Mouse (Mus musculus): ENCODE data around the gene Slamf6. TPM values are rescaled to one million over a fixed set of nuclear protein-coding genes. Genes with fewer than 3 reads are reported as not detected.

Gene Slamf6
- polyA plus RNA-seq, 1 experiment from 2014 or later: 7.2 TPM

DNA sequence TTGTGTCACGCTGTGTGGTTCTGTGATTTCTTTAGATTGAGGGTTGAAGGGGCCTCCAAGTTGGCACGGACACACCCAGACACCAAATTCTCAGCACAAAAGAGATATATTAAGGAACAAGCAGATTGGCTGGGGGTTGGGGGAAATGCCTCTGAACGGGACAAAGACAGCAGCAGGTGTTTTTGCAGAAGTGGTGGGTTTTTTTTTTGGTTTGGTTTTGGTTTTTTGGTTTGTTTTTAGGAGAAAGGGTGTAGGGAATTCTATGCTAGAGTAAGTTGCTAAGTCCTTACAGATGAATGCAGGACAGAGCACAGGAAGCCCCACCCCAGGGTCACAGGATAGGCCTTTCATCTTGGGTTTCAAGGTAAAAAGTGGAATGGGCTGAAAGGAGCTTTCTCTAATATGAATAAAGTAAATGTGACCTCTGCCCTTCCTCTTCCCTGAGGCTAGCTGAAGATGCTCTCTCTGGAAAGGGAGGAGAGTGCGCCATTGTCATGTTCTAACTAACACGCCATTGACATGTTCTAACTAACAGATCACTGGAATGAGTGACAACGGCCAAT is 31.7 kb downstream of the Slamf6 start:
- Histone ChIP-seq H3K4me3 (ENCODE audit: low read depth, low read length) (no peak overlapping the region), H3K9ac (replicated peaks) (no peak overlapping the region), H3K27me3 (ENCODE audit: insufficient read depth, low read length) (no peaks in the 10 kb centered on the region), H3K4me1 (ENCODE audit: insufficient read depth) (no peaks in the 10 kb centered on the region), H3K36me3 (replicated peaks; ENCODE audit: insufficient read depth, low read length) (no peaks in the 10 kb centered on the region), H3K4me2 (ENCODE audit: low read depth, low read length) (no peak overlapping the region), H3K9me3 (ENCODE audit: low read length) (no peaks in the 10 kb centered on the region), H3K27ac (ENCODE audit: low read depth) (no peak overlapping the region)
- TF ChIP-seq EP300 (IDR thresholded peaks at IDR 0.05; ENCODE audit: low read depth): no peak
- no peak for TF ChIP-seq CTCF (IDR thresholded peaks at IDR 0.05; ENCODE audit: low read depth)
- DNase-seq (no peak), ATAC-seq (no peak)
- 66% methylated on average over 6 of the region's 6 CpGs for WGBS (ENCODE audit: insufficient replicate concordance)

DNA sequence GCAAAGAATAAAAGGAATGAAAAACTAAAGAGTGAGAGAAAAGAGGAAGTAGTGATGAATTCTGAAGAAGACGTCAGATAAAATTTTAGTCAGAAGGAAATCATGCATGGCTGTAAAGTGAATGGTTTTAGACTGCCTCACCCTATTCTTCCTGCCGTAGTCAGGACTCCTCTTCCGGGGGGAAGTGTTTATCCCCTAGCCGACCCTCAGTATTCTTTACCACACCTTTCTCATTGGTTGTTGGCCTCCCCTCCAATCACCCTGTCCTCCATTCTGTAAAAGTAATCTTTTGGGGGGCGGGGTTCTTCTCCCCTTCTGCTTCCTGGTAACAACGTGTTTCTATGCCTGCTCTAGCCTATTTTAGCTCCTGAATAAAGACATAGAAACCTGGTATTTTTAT is 37.8 kb downstream of the Slamf6 start:
- TF ChIP-seq EP300 (IDR thresholded peaks at IDR 0.05; ENCODE audit: low read depth) (no peak), CTCF (IDR thresholded peaks at IDR 0.05; ENCODE audit: low read depth) (no peak)
- WGBS (ENCODE audit: insufficient replicate concordance): 41% methylated on average over 6 of the region's 6 CpGs
- no peaks in the 10 kb centered on the region for H3K9me3 ChIP-seq (ENCODE audit: low read length)
- ATAC-seq: no peak
- H3K4me2 ChIP-seq (ENCODE audit: low read depth, low read length): no peak overlapping the region
- no peak overlapping the region for H3K27ac ChIP-seq (ENCODE audit: low read depth)
- H3K9ac ChIP-seq (replicated peaks): no peak overlapping the region
- no peaks in the 10 kb centered on the region for H3K36me3 ChIP-seq (replicated peaks; ENCODE audit: insufficient read depth, low read length)
- no peak for DNase-seq
- H3K4me1 ChIP-seq (ENCODE audit: insufficient read depth): no peaks in the 10 kb centered on the region
- H3K4me3 ChIP-seq (ENCODE audit: low read depth, low read length): no peak overlapping the region
- no peaks in the 10 kb centered on the region for H3K27me3 ChIP-seq (ENCODE audit: insufficient read depth, low read length)

DNA sequence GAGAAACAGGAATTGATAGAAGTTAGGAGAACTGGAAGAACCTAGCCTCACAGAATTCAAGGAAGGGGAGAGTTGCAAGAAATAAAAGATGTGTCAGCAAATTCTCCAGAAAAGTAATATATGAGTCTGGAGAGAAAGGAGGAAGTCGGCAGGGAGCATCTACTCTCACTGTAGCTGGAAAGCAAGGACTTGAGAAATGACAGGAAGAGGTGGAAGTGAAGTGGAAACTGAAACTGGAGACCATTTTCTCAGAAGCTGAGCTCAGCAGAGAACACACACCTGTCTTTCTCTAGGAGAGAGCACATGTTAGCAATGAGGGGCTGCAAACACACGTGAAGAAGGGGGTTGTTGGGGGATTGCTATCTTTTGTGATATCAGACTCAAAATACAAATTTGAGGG is 40.1 kb downstream of the Slamf6 start:
- ATAC-seq: no peak
- no peaks in the 10 kb centered on the region for H3K9me3 ChIP-seq (ENCODE audit: low read length)
- no peak overlapping the region for H3K4me3 ChIP-seq (ENCODE audit: low read depth, low read length)
- H3K4me1 ChIP-seq (ENCODE audit: insufficient read depth): no peaks in the 10 kb centered on the region
- no peaks in the 10 kb centered on the region for H3K36me3 ChIP-seq (replicated peaks; ENCODE audit: insufficient read depth, low read length)
- no peaks in the 10 kb centered on the region for H3K27me3 ChIP-seq (ENCODE audit: insufficient read depth, low read length)
- no peak overlapping the region for H3K27ac ChIP-seq (ENCODE audit: low read depth)
- no peak for DNase-seq
- H3K4me2 ChIP-seq (ENCODE audit: low read depth, low read length): no peak overlapping the region
- WGBS (ENCODE audit: insufficient replicate concordance): 38% methylated on average over 2 of the region's 2 CpGs
- H3K9ac ChIP-seq (replicated peaks): no peak overlapping the region
- no peak for TF ChIP-seq CTCF (IDR thresholded peaks at IDR 0.05; ENCODE audit: low read depth)
- no peak for TF ChIP-seq EP300 (IDR thresholded peaks at IDR 0.05; ENCODE audit: low read depth)

DNA sequence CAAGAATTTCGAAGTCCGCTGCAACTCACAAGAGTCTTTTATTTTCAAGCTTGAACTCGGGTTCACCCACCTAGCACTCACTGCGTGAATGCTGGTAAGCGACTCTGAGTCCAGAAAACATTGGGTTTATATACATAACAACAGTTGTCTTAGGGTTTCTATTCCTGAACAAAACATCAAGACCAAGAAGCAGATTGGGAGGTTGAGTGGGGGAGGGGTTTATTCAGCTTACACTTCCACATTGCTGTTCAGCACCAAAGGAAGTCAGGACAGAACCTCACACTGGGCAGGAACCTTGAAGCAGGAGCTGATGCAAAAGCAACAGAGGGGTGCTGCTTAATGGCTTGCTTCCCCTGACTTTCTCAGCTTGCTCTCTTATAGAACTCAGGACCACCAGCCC is 43.4 kb downstream of the Slamf6 start:
- no peaks in the 10 kb centered on the region for H3K9me3 ChIP-seq (ENCODE audit: low read length)
- DNase-seq: no peak
- H3K36me3 ChIP-seq (replicated peaks; ENCODE audit: insufficient read depth, low read length): no peaks in the 10 kb centered on the region
- no peaks in the 10 kb centered on the region for H3K27me3 ChIP-seq (ENCODE audit: insufficient read depth, low read length)
- no peak for ATAC-seq
- H3K9ac ChIP-seq (replicated peaks): no peak overlapping the region
- H3K4me1 ChIP-seq (ENCODE audit: insufficient read depth): no peaks in the 10 kb centered on the region
- WGBS (ENCODE audit: insufficient replicate concordance): 88% methylated on average over 5 of the region's 5 CpGs
- TF ChIP-seq CTCF (IDR thresholded peaks at IDR 0.05; ENCODE audit: low read depth) (no peak), EP300 (IDR thresholded peaks at IDR 0.05; ENCODE audit: low read depth) (no peak)
- no peak overlapping the region for H3K4me2 ChIP-seq (ENCODE audit: low read depth, low read length)
- H3K27ac ChIP-seq (ENCODE audit: low read depth): no peak overlapping the region
- no peak overlapping the region for H3K4me3 ChIP-seq (ENCODE audit: low read depth, low read length)

DNA sequence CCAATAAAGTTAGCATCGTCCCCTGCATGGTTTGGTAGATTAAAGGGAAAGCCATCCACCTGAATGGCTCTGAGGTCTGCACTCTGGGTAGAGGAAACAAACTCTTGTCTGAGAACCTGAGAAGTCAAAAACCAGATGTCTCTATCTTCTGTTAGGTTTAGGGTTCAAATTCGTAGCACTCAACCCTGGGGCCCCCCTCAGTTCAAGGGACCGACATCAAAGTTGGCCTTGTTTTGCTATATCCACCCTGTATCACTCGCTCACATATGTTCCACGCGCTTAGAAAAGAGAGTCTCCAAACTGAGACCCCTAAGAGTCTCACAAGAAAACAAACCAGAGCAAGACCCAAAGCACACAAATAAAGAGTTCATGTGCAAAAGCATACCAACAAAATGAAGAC is 44.4 kb downstream of the Slamf6 start:
- Histone ChIP-seq H3K4me3 (ENCODE audit: low read depth, low read length) (no peak overlapping the region), H3K27ac (ENCODE audit: low read depth) (no peak overlapping the region), H3K4me1 (ENCODE audit: insufficient read depth) (no peaks in the 10 kb centered on the region), H3K4me2 (ENCODE audit: low read depth, low read length) (no peak overlapping the region), H3K9ac (replicated peaks) (no peak overlapping the region), H3K27me3 (ENCODE audit: insufficient read depth, low read length) (no peaks in the 10 kb centered on the region), H3K9me3 (ENCODE audit: low read length) (no peaks in the 10 kb centered on the region), H3K36me3 (replicated peaks; ENCODE audit: insufficient read depth, low read length) (no peaks in the 10 kb centered on the region)
- TF ChIP-seq CTCF (IDR thresholded peaks at IDR 0.05; ENCODE audit: low read depth) (no peak), EP300 (IDR thresholded peaks at IDR 0.05; ENCODE audit: low read depth) (no peak)
- DNase-seq: no peak
- 72% methylated on average over 6 of the region's 6 CpGs for WGBS (ENCODE audit: insufficient replicate concordance)
- no peak for ATAC-seq

DNA sequence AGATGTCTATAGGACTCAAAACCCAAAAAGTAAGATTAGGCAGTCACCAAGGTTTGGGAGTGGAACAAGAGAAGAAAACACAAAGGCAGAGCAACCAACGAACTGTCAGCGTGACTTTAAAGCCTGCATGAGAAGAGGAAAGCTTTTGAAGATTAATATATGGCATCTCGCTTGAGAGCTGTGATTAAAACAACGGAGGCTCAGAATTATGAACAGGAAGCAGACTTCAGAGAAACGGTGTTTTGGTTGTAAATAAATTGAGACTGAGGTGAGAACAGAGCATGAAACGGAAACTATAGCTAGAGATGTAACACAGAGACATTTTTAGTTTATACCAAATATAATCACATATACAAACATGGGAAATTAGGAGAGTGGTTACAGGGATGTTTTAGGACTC is 46.3 kb downstream of the Slamf6 start:
- WGBS (ENCODE audit: insufficient replicate concordance): 56% methylated on average over 6 of the region's 6 CpGs
- Histone ChIP-seq H3K9me3 (ENCODE audit: low read length) (no peaks in the 10 kb centered on the region), H3K36me3 (replicated peaks; ENCODE audit: insufficient read depth, low read length) (no peaks in the 10 kb centered on the region), H3K9ac (replicated peaks) (no peak overlapping the region), H3K4me1 (ENCODE audit: insufficient read depth) (no peaks in the 10 kb centered on the region), H3K4me2 (ENCODE audit: low read depth, low read length) (no peak overlapping the region), H3K27me3 (ENCODE audit: insufficient read depth, low read length) (no peaks in the 10 kb centered on the region), H3K27ac (ENCODE audit: low read depth) (no peak overlapping the region), H3K4me3 (ENCODE audit: low read depth, low read length) (no peak overlapping the region)
- no peak for ATAC-seq
- no peak for DNase-seq
- no peak for TF ChIP-seq CTCF (IDR thresholded peaks at IDR 0.05; ENCODE audit: low read depth)
- no peak for TF ChIP-seq EP300 (IDR thresholded peaks at IDR 0.05; ENCODE audit: low read depth)

Data from liver, postnatal 0 days (tissue).